Mouse (Mus musculus) left cerebral cortex, adult 8-10 months (tissue): ENCODE results near the gene Olfr740. TPM values are rescaled to one million over a fixed set of nuclear protein-coding genes. Genes with fewer than 3 reads are reported as not detected.

Source experiments
- DNase-seq, 2 experiments: peaks; one replicate each; pipeline ENCODE4 v3.0.0; 2022; ENCODE audit warnings: low spot score in 2 of 2
- total RNA-seq, 4 experiments: library from RNA; stranded (reverse); gene quantifications; 2 replicates each; pipeline ENCODE4 v1.2.4; 2022

Gene Olfr740
- total RNA-seq: not detected

DNA sequence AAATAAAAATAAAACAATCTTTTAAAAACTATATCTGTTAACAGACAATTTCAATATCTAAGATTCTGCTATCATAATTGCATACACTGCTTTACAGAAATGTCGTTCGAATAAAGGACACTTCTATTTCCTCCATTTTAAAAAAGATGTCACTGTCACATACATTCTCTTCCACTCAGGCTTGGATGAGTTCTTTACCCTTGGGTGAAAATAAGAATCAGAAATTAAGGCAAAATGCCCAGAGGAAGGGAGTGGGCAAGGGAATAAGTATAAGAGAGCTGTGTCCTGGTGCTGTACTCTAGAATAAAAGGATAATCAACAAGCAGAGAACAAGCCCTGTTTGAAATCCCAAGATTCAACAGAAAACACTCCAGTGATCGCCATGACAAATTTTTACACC lies at the start of gene Olfr740:
Gene Olfr740 (plus strand): TSS at position 301 of the 400 bp plus-strand sequence.
- no peak for DNase-seq

DNA sequence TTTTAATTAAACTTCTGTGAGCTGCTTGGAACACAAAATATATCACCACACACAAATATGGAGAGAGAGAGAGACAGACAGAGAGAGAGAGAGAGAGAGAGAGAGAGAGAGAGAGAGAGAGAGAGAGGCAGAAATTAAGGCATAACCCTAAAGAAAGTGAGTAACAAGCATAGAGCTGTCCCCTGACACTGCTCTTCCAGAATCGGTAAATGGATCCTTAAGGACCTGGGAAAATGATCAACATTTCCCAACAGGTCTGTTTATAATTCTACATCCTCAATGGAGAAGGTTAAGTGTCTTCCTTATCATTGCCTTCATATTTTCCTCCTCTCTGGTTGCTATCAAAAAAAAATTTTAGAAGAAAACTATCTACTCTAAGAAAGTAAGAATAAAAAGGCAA lies 38.1 kb upstream of the Olfr740 start, which contains the start of gene Olfr738:
Gene Olfr738 (plus strand): TSS at position 301 of the 400 bp plus-strand sequence.
- DNase-seq: no peak

DNA sequence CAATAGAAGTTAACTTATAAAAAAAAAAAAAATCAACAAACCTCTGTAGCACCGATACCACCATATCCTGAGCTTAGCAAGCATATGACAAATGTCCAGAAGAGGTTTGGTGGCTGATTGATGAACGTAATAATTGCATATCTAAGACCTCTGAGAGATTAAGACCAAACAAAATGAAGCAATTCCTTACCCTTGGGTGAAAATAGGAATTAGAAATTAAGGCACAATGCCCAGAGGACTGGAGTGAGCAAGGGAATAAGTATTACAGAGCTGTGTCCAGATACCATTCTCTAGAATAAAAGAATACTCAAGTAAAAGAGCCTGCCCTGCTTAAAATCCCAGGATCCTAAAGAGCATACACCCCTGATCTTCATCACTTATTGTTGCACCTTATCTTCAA lies 27.0 kb upstream of the Olfr740 start, which contains the start of gene Olfr739:
Gene Olfr739 (plus strand): TSS at position 301 of the 400 bp plus-strand sequence.
- DNase-seq: no peak

DNA sequence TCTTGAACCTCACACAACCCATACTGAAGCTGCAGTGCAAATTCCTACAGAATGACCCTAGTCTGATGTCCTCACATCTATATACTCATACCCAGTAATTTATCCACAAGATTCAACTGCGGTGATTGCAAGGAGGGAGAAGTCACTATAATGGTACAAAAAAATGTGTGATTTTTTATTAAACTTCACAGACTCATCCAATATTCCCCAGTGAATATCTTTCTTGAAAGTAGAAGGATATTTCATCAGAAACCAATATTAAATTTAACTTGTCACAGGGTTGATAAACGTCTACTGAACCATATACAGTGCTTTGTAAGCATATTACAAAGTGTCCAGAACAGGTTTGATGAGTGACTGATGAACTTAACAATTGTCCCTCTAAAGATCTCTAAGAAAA lies 27.1 kb downstream of the Olfr740 start, which contains the start of gene Olfr741:
Gene Olfr741 (plus strand): TSS at position 301 of the 400 bp plus-strand sequence.
- no peak for DNase-seq

DNA sequence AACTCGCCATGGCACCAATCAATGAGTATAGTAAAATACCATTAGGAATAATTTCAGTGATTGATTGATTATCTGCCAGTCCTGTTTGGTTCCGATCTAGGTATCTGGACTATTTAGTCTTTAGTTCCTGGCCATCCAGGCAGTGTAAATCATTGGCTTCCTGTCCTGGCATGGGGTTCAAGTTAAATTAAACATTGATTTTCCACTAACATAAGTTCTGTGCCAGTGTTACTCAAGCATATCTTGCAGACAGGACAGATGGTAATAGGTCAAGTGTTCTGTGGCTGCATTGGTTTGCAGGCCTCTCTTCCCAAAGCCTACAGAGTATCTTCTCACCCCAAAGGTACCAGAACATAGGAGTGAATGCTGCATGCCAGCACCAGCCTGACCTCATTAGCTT lies 33.1 kb downstream of the Olfr740 start:
- DNase-seq: no peak

DNA sequence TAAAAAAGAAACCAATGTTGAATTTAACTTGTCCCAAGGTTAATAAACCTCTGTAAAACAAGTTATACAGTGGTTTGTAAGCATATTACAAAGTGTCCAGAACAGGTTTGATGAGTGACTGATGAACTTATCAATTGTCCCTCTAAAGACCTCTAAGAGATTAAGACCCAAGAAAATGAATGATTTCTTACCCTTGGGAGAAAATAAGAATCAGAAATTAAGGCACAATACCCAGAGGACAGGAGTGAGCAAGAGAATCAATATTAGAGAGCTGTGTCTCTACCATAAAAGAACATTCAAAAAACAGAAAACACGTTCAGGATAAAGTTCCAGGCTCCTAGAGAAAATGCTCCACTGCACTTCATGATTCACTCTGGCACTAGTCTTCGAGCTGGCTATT lies 58.0 kb downstream of the Olfr740 start, which contains the start of gene Olfr742:
Gene Olfr742 (plus strand): TSS at position 301 of the 400 bp plus-strand sequence.
- no peak for DNase-seq

Other genes starting within 250 kb of the Olfr740 start
- gene Olfr731, start 203.7 kb upstream of the Olfr740 start, total RNA-seq: not detected
- not detected for gene Olfr732, start 161.3 kb upstream of the Olfr740 start, total RNA-seq
- not detected for gene Olfr733, start 144.0 kb upstream of the Olfr740 start, total RNA-seq
- gene Olfr734, start 118.8 kb upstream of the Olfr740 start, total RNA-seq: not detected
- gene Olfr735, start 96.7 kb upstream of the Olfr740 start, total RNA-seq: not detected
- gene Tlr11, start 87.6 kb upstream of the Olfr740 start, total RNA-seq: not detected
- not detected for gene Olfr736, start 64.4 kb upstream of the Olfr740 start, total RNA-seq
- not detected for gene Olfr738, start 38.0 kb upstream of the Olfr740 start, total RNA-seq
- not detected for gene Olfr739, start 26.9 kb upstream of the Olfr740 start, total RNA-seq
- not detected for gene Olfr741, start 27.2 kb downstream of the Olfr740 start, total RNA-seq
- not detected for gene Olfr742, start 58.1 kb downstream of the Olfr740 start, total RNA-seq
- gene Olfr743, start 76.3 kb downstream of the Olfr740 start, total RNA-seq: not detected
- not detected for gene Olfr744, start 169.3 kb downstream of the Olfr740 start, total RNA-seq
- not detected for gene Olfr745, start 193.8 kb downstream of the Olfr740 start, total RNA-seq
- gene Olfr746, start 201.5 kb downstream of the Olfr740 start, total RNA-seq: not detected
- not detected for gene Olfr747, start 247.7 kb downstream of the Olfr740 start, total RNA-seq